Mouse (Mus musculus): ENCODE measurements around the gene Dnm3.

DNA sequence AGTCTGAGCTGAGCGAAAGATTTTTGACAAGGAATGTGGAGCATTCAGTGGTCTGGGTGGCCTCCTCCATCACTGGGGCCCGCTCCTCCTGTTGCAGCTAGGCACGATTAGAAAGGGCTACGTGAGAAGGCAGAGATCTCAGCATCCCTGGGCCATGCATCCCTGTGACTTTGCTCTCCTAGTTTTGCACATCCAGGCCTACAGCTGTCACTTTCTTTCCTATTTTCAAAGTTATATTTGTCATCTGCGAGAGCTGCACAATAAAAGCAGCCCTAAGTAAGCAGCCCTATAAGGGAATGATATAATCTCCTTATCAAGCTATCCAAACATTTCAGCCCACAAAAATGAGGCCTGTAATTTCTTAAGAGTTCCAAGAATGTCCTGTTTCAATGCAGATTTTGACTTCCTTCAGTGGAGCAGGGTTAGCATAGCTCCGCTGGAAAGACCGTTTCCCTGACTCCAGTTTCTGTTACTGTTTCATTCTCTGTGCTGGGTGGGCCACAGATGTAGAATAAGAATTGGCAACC, 252.2 kb downstream of the Dnm3 start:
- TF ChIP-seq CTCF (IDR thresholded peaks at IDR 0.05; ENCODE audit: extremely low read depth, insufficient read depth, low read length) = no peak
- no peak for TF ChIP-seq POLR2A (IDR thresholded peaks at IDR 0.05; ENCODE audit: extremely low read depth, insufficient read depth, low read length)
